Mouse (Mus musculus) layer of hippocampus, adult 11-12 months (tissue): ENCODE results near the gene As3mt.

Experiments used
- DNase-seq: peaks from one replicate; pipeline ENCODE4 v3.0.0; 2022; ENCODE audit warnings: low spot score

Gene As3mt

GRCm38 (mm10) chr19:46784502-46784901 lies 77.2 kb downstream of the As3mt start:
- DNase-seq = no peak

GRCm38 (mm10) chr19:46785633-46786032 lies 78.4 kb downstream of the As3mt start:
- no peak for DNase-seq

- DNase-seq = no peak
Measured at GRCm38 (mm10) chr19:46789782-46790181, 82.5 kb downstream of the As3mt start.
